Mouse (Mus musculus): ENCODE measurements around the gene Cog1.
A peak's percentile ranks its signal among the peaks of the same experiment; 100 is the strongest.

- peak; percentile 79 for TF ChIP-seq CTCF (IDR thresholded peaks at IDR 0.05)
- no peak for TF ChIP-seq EP300 (IDR thresholded peaks at IDR 0.05)
These were observed 37.0 kb upstream of the Cog1 start for GRCm38 (mm10) chr11:113611664-113612611.
